Mouse (Mus musculus) forebrain, embryonic 15.5 days (tissue): Measurements from ENCODE around the gene Trappc6b. TPM values are rescaled to one million over a fixed set of nuclear protein-coding genes. Genes with fewer than 3 reads are reported as not detected.
A peak's percentile ranks its signal among the peaks of the same experiment; 100 is the strongest.
"Not testable (repeated sequence)": the region's sequence is repeated elsewhere in the genome, so short reads cannot be mapped to it uniquely, and the experiment has no call there.

ENCODE experiments used
- ATAC-seq: fragments of 200-750 bp; cut with Nextera tagmentation; replicated peaks from 2 replicates; pipeline ENCODE4 v1.8.0; 2017; ENCODE audit warnings: mild to moderate bottlenecking, moderate TSS enrichment, moderate library complexity
- H3K27ac ChIP-seq: fragments of 300-500 bp; sonication (generic); replicated peaks from 2 replicates; pipeline ENCODE4 v1.5.1; 2015; ENCODE audit warnings: mild to moderate bottlenecking, inconsistent platforms
- H3K27me3 ChIP-seq: fragments of 300-500 bp; sonication (generic); 2 replicates; pipeline ENCODE4 v1.6.1; 2015; ENCODE audit warnings: inconsistent platforms
- H3K36me3 ChIP-seq: fragments of 300-500 bp; sonication (generic); 2 replicates; pipeline ENCODE4 v1.6.1; 2015; ENCODE audit warnings: mild to moderate bottlenecking, inconsistent platforms
- H3K4me1 ChIP-seq: fragments of 300-500 bp; sonication (generic); 2 replicates; pipeline ENCODE4 v1.6.1; 2015; ENCODE audit warnings: inconsistent platforms
- H3K4me2 ChIP-seq: fragments of 300-500 bp; sonication (generic); replicated peaks from 2 replicates; pipeline ENCODE4 v1.6.1; 2015; ENCODE audit warnings: mild to moderate bottlenecking, inconsistent platforms
- H3K4me3 ChIP-seq: fragments of 300-500 bp; sonication (generic); 2 replicates; pipeline ENCODE4 v1.5.1; 2015; ENCODE audit warnings: mild to moderate bottlenecking, inconsistent platforms
- H3K9ac ChIP-seq: fragments of 300-500 bp; sonication (generic); replicated peaks from 2 replicates; pipeline ENCODE4 v1.6.1; 2015; ENCODE audit warnings: mild to moderate bottlenecking, inconsistent platforms
- H3K9me3 ChIP-seq: fragments of 300-500 bp; sonication (generic); 2 replicates; pipeline ENCODE4 v1.6.1; 2016; ENCODE audit warnings: inconsistent platforms
- WGBS: fragments of 180-500 bp; shearing (Covaris S2); methylation state at CpG from one replicate; pipeline ENCODE4 v1.1.7; 2015; ENCODE audit warnings: mixed read lengths; 5-methylcytosine and 5-hydroxymethylcytosine counted together
- polyA plus RNA-seq: library from polyadenylated mRNA; unstranded; fragments of >200 nt; fragmentation: Nextera tagmentation; extraction: Ambion mirVana; gene quantifications from 2 replicates; pipeline ENCODE4 v1.2.1, GENCODE M21; 2015

The Trappc6b gene
- polyA plus RNA-seq, 1 experiment from 2014 or later: 159 TPM

DNA sequence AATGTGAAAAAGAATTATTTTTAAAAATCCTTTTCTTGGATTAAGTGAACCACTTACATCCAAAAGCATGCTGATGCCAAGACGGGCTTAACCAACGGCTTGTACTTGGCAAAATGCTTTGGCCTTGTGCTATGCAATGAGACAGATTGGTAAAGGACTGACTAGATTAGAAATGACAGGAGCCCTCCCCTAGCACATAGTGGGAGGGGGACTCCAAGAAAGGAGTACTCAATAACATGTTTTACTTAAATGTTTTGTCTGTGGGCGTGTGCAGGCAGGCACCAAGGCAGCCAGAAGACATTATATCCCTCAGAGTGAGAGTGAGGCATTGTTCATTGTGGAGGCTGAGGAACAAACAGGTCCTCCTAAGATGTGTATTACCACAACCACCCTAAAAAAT, 12.8 kb upstream of the Trappc6b start:
- ATAC-seq: peak; percentile 44

GRCm38 (mm10) chr12:59072286-59072685, 11.0 kb upstream of the Trappc6b start:
- no peaks in the 10 kb centered on the region for H3K9me3 ChIP-seq
- H3K9ac ChIP-seq: no peak overlapping the region
- H3K27ac ChIP-seq: no peak overlapping the region
- WGBS: 89% methylated on average over 11 of the region's 11 CpGs
- H3K4me3 ChIP-seq: no peak overlapping the region
- ATAC-seq: no peak
- no peak overlapping the region for H3K4me2 ChIP-seq
- peaks cover 54% of the 10 kb centered on the region for H3K36me3 ChIP-seq
- peaks cover 9% of the 10 kb centered on the region for H3K4me1 ChIP-seq
- H3K27me3 ChIP-seq: no peaks in the 10 kb centered on the region

More for the DNA sequence above, 12.8 kb upstream of the Trappc6b start:
- WGBS: 76% methylated on average over 3 of the region's 3 CpGs
- peaks cover 44% of the 10 kb centered on the region for H3K36me3 ChIP-seq
- no peaks in the 10 kb centered on the region for H3K9me3 ChIP-seq
- H3K4me2 ChIP-seq: no peak overlapping the region
- H3K4me1 ChIP-seq: no peaks in the 10 kb centered on the region
- H3K27me3 ChIP-seq: no peaks in the 10 kb centered on the region
- no peak overlapping the region for H3K27ac ChIP-seq
- no peak overlapping the region for H3K4me3 ChIP-seq
- no peak overlapping the region for H3K9ac ChIP-seq

GRCm38 (mm10) chr12:59068791-59069190, 7.5 kb upstream of the Trappc6b start:
- no peak for ATAC-seq
- Histone ChIP-seq H3K27ac (no peak overlapping the region), H3K4me3 (no peak overlapping the region), H3K9ac (no peak overlapping the region), H3K9me3 (no peaks in the 10 kb centered on the region), H3K4me2 (no peak overlapping the region), H3K27me3 (no peaks in the 10 kb centered on the region), H3K4me1 (peaks cover 13% of the 10 kb centered on the region), H3K36me3 (peaks cover 48% of the 10 kb centered on the region)
- 93% methylated on average over 13 of the region's 13 CpGs for WGBS

DNA sequence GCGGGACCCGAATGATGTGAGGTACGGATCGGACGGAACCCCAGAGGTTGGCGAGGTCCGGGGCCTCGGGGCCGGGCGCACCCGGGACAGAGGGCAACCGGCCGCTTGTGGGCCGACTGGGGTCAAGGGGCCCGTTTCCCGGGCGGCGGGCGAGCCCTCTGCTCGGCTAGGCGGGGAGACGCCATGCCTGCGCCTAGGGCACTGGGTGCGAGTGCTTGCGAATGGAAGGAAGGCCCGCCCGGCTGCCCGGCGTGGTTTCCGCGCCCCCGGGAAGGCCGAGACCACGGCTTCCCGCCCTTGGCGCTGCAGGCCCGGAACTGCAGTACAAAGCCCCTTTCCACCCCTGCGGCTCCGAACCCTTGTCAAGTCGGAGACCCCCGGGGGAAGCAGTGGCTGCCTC, 5.8 kb upstream of the Trappc6b start:
- ATAC-seq: no peak; the same call in 1 of the 2 replicates
- H3K27me3 ChIP-seq: no peaks in the 10 kb centered on the region
- H3K4me1 ChIP-seq: peaks cover 13% of the 10 kb centered on the region
- peak overlapping the region; percentile 98 for H3K4me3 ChIP-seq
- H3K9ac ChIP-seq: peak overlapping the region; percentile 99
- no peaks in the 10 kb centered on the region for H3K9me3 ChIP-seq
- peak overlapping the region; percentile 73 for H3K4me2 ChIP-seq
- peak overlapping the region; percentile 95 for H3K27ac ChIP-seq
- under 1% methylated on average over 41 of the region's 41 CpGs for WGBS
- peaks cover 38% of the 10 kb centered on the region for H3K36me3 ChIP-seq

GRCm38 (mm10) chr12:59066448-59067077, 5.3 kb upstream of the Trappc6b start, which contains the start of gene Pnn:
TSS of gene Pnn (plus strand) at chr12:59066884.
- Histone ChIP-seq H3K9ac (peak within 1 kb of the TSS; percentile 99), H3K27me3 (no peaks in the 10 kb centered on the region), H3K9me3 (no peaks in the 10 kb centered on the region), H3K4me2 (peak within 1 kb of the TSS; percentile 73), H3K27ac (peak within 1 kb of the TSS; percentile 95), H3K4me3 (peak within 1 kb of the TSS; percentile 98), H3K36me3 (peaks cover 33% of the 10 kb centered on the region), H3K4me1 (peaks cover 13% of the 10 kb centered on the region)
- peak; percentile 100 for ATAC-seq
- WGBS: 0% methylated on average over 43 of the region's 43 CpGs

GRCm38 (mm10) chr12:59065776-59066175, 4.5 kb upstream of the Trappc6b start:
- Histone ChIP-seq H3K36me3 (peaks cover 25% of the 10 kb centered on the region), H3K4me3 (peak overlapping the region; percentile 98), H3K27me3 (no peaks in the 10 kb centered on the region), H3K27ac (peak overlapping the region; percentile 95), H3K9ac (peak overlapping the region; percentile 63; the same call in 1 of the 2 replicates), H3K4me1 (peaks cover 13% of the 10 kb centered on the region), H3K9me3 (no peaks in the 10 kb centered on the region), H3K4me2 (peak overlapping the region; percentile 68)
- WGBS: 74% methylated on average over 3 of the region's 3 CpGs
- ATAC-seq: no peak

GRCm38 (mm10) chr12:59064837-59065236, 3.6 kb upstream of the Trappc6b start:
- no peak overlapping the region for H3K4me3 ChIP-seq
- no peaks in the 10 kb centered on the region for H3K27me3 ChIP-seq
- no peaks in the 10 kb centered on the region for H3K9me3 ChIP-seq
- no peak overlapping the region for H3K27ac ChIP-seq
- ATAC-seq: no peak
- peaks cover 17% of the 10 kb centered on the region for H3K36me3 ChIP-seq
- H3K9ac ChIP-seq: no peak overlapping the region
- 86% methylated on average over 8 of the region's 8 CpGs for WGBS
- no peak overlapping the region for H3K4me2 ChIP-seq
- H3K4me1 ChIP-seq: peaks cover 22% of the 10 kb centered on the region

DNA sequence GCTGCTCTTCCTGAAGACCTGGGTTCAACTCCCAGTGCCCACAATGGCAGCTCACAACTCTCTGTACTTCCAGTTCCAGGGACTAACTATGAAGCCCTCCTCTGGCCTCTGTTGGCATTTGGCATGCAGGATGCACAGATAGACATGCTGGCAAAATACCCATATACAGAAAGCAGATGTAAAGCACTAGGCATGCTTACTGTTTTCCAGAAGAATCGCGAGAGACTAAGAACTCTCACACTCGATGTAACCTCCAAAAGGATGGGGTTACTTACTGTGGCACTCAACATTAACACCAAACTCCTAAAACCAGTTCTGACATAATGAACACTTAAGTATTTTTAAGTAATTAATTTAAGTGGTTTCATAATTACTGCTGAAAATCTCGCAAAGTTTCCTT, 950 bp downstream of the Trappc6b start:
- ATAC-seq: no peak
- peak overlapping the region; percentile 56 for H3K4me2 ChIP-seq
- H3K4me1 ChIP-seq: peaks cover 25% of the 10 kb centered on the region
- peak overlapping the region; percentile 79 for H3K4me3 ChIP-seq
- 60% methylated on average over 4 of the region's 4 CpGs for WGBS
- peak overlapping the region; percentile 95 for H3K27ac ChIP-seq
- peak overlapping the region; percentile 88 for H3K9ac ChIP-seq
- peaks cover 11% of the 10 kb centered on the region for H3K36me3 ChIP-seq
- no peaks in the 10 kb centered on the region for H3K9me3 ChIP-seq
- no peaks in the 10 kb centered on the region for H3K27me3 ChIP-seq

- Histone ChIP-seq H3K4me1 (peaks cover 25% of the 10 kb centered on the region), H3K36me3 (peaks cover 11% of the 10 kb centered on the region)
- 87% methylated on average over 5 of the region's 5 CpGs for WGBS
- not testable (repeated sequence) for H3K4me3 ChIP-seq, H3K9ac ChIP-seq, H3K27me3 ChIP-seq, H3K9me3 ChIP-seq, H3K27ac ChIP-seq, H3K4me2 ChIP-seq, ATAC-seq
Observed at GRCm38 (mm10) chr12:59058242-59058641, 3.0 kb downstream of the Trappc6b start.

- H3K4me3 ChIP-seq: no peak overlapping the region
- peaks cover 11% of the 10 kb centered on the region for H3K36me3 ChIP-seq
- no peak overlapping the region for H3K27ac ChIP-seq
- no peak overlapping the region for H3K4me2 ChIP-seq
- H3K9ac ChIP-seq: no peak overlapping the region
- over 99% methylated on average over 11 of the region's 11 CpGs for WGBS
- H3K4me1 ChIP-seq: peaks cover 25% of the 10 kb centered on the region
- no peak for ATAC-seq
- H3K27me3 ChIP-seq: no peaks in the 10 kb centered on the region
- H3K9me3 ChIP-seq: no peaks in the 10 kb centered on the region
Observed at GRCm38 (mm10) chr12:59056222-59056621, 5.0 kb downstream of the Trappc6b start.

- no peak overlapping the region for H3K27ac ChIP-seq
- WGBS: 94% methylated on average over 4 of the region's 4 CpGs
- H3K4me1 ChIP-seq: peaks cover 22% of the 10 kb centered on the region
- H3K36me3 ChIP-seq: peaks cover 11% of the 10 kb centered on the region
- H3K4me2 ChIP-seq: no peak overlapping the region
- H3K9ac ChIP-seq: no peak overlapping the region
- H3K27me3 ChIP-seq: no peaks in the 10 kb centered on the region
- no peaks in the 10 kb centered on the region for H3K9me3 ChIP-seq
- no peak overlapping the region for H3K4me3 ChIP-seq
- no peak for ATAC-seq
Observed at GRCm38 (mm10) chr12:59055196-59055850, 5.9 kb downstream of the Trappc6b start.

DNA sequence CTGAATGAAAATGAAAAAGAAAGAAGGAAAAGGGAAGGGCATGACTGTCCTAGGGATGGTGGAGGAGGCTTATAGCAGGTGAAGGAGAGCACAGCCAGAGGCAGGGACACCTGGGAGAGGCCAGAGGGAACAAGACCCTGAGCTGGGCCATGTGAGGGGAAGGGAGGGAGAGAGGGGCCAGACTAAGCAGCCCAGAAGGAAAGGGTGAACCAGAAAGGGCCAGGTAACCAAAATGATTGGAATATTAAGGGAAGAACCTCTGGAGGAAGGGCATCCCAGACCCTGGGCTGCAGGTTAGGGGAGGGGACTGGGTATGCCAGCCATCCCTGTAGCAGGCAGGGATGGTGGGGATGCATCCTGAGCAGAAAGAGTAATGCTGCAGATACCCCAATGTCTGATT, 7.3 kb downstream of the Trappc6b start:
- H3K27ac ChIP-seq: no peak overlapping the region
- no peak overlapping the region for H3K9ac ChIP-seq
- H3K4me2 ChIP-seq: no peak overlapping the region
- peaks cover 15% of the 10 kb centered on the region for H3K36me3 ChIP-seq
- no peaks in the 10 kb centered on the region for H3K9me3 ChIP-seq
- ATAC-seq: no peak
- H3K4me3 ChIP-seq: no peak overlapping the region
- peaks cover 8% of the 10 kb centered on the region for H3K4me1 ChIP-seq
- H3K27me3 ChIP-seq: no peaks in the 10 kb centered on the region
